Mouse (Mus musculus): ENCODE measurements around the gene Lrrn2. TPM values are rescaled to one million over a fixed set of nuclear protein-coding genes. Genes with fewer than 3 reads are reported as not detected.

Lrrn2 gene
- polyA plus RNA-seq, 1 experiment from 2014 or later = 3.4 TPM

- WGBS = 71% methylated on average over 11 of the region's 11 CpGs
- no peaks in the 10 kb centered on the region for H3K9me3 ChIP-seq
- H3K36me3 ChIP-seq (replicated peaks) = no peaks in the 10 kb centered on the region
- H3K27ac ChIP-seq (replicated peaks) = no peak overlapping the region
- peaks cover 45% of the 10 kb centered on the region for H3K4me1 ChIP-seq
- peak; percentile 23 for DNase-seq (ENCODE audit: low spot score)
- H3K4me3 ChIP-seq = no peak overlapping the region
- H3K27me3 ChIP-seq (replicated peaks; ENCODE audit: low read depth, poor library complexity, severe bottlenecking) = peaks cover 40% of the 10 kb centered on the region
These were observed 10.2 kb downstream of the Lrrn2 start for GRCm38 (mm10) chr1:132890161-132890794.

- Histone ChIP-seq H3K4me1 (peaks cover 32% of the 10 kb centered on the region), H3K4me3 (no peak overlapping the region), H3K36me3 (replicated peaks) (no peaks in the 10 kb centered on the region), H3K27me3 (replicated peaks; ENCODE audit: low read depth, poor library complexity, severe bottlenecking) (peaks cover 24% of the 10 kb centered on the region; the same call in 1 of the 2 replicates), H3K9me3 (no peaks in the 10 kb centered on the region), H3K27ac (replicated peaks) (no peak overlapping the region)
- 83% methylated on average over 2 of the region's 2 CpGs for WGBS
- DNase-seq (ENCODE audit: low spot score) = no peak
These were observed 12.0 kb downstream of the Lrrn2 start for GRCm38 (mm10) chr1:132892065-132892464.

GRCm38 (mm10) chr1:132893311-132894077 lies 13.4 kb downstream of the Lrrn2 start:
- no peak overlapping the region for H3K4me3 ChIP-seq
- H3K9me3 ChIP-seq = no peaks in the 10 kb centered on the region
- H3K27ac ChIP-seq (replicated peaks) = no peak overlapping the region
- no peaks in the 10 kb centered on the region for H3K36me3 ChIP-seq (replicated peaks)
- H3K4me1 ChIP-seq = peaks cover 25% of the 10 kb centered on the region
- no peak for DNase-seq (ENCODE audit: low spot score)
- H3K27me3 ChIP-seq (replicated peaks; ENCODE audit: low read depth, poor library complexity, severe bottlenecking) = 0 out of 2 replicates have a peak, but pooled peaks cover 10% of the 10 kb centered on the region
- WGBS = 69% methylated on average over 17 of the region's 17 CpGs

GRCm38 (mm10) chr1:132899029-132899428 lies 19.0 kb downstream of the Lrrn2 start:
- Histone ChIP-seq H3K27ac (replicated peaks) (no peak overlapping the region), H3K9me3 (no peaks in the 10 kb centered on the region), H3K36me3 (replicated peaks) (no peaks in the 10 kb centered on the region), H3K4me3 (no peak overlapping the region), H3K27me3 (replicated peaks; ENCODE audit: low read depth, poor library complexity, severe bottlenecking) (peaks cover 44% of the 10 kb centered on the region), H3K4me1 (peaks cover 9% of the 10 kb centered on the region)
- 92% methylated on average over 6 of the region's 6 CpGs for WGBS
- no peak for DNase-seq (ENCODE audit: low spot score)

GRCm38 (mm10) chr1:132899626-132900025 lies 19.6 kb downstream of the Lrrn2 start:
- Histone ChIP-seq H3K4me1 (peaks cover 6% of the 10 kb centered on the region; the same call in 1 of the 2 replicates), H3K36me3 (replicated peaks) (no peaks in the 10 kb centered on the region), H3K4me3 (no peak overlapping the region), H3K9me3 (no peaks in the 10 kb centered on the region), H3K27me3 (replicated peaks; ENCODE audit: low read depth, poor library complexity, severe bottlenecking) (peaks cover 50% of the 10 kb centered on the region), H3K27ac (replicated peaks) (no peak overlapping the region)
- no peak for DNase-seq (ENCODE audit: low spot score)
- WGBS = 76% methylated on average over 7 of the region's 7 CpGs

- Histone ChIP-seq H3K4me3 (no peak overlapping the region), H3K9me3 (no peaks in the 10 kb centered on the region), H3K27me3 (replicated peaks; ENCODE audit: low read depth, poor library complexity, severe bottlenecking) (peaks cover 51% of the 10 kb centered on the region), H3K36me3 (replicated peaks) (no peaks in the 10 kb centered on the region), H3K4me1 (peaks cover 6% of the 10 kb centered on the region; the same call in 1 of the 2 replicates), H3K27ac (replicated peaks) (no peak overlapping the region)
- WGBS = 88% methylated on average over 5 of the region's 5 CpGs
- DNase-seq (ENCODE audit: low spot score) = no peak
These were observed 20.9 kb downstream of the Lrrn2 start for GRCm38 (mm10) chr1:132900945-132901344.

GRCm38 (mm10) chr1:132903519-132903918 lies 23.4 kb downstream of the Lrrn2 start:
- 66% methylated on average over 4 of the region's 4 CpGs for WGBS
- H3K4me1 ChIP-seq = peaks cover 9% of the 10 kb centered on the region
- DNase-seq (ENCODE audit: low spot score) = no peak
- no peaks in the 10 kb centered on the region for H3K9me3 ChIP-seq
- no peaks in the 10 kb centered on the region for H3K36me3 ChIP-seq (replicated peaks)
- H3K27ac ChIP-seq (replicated peaks) = no peak overlapping the region
- peaks cover 57% of the 10 kb centered on the region for H3K27me3 ChIP-seq (replicated peaks; ENCODE audit: low read depth, poor library complexity, severe bottlenecking)
- no peak overlapping the region for H3K4me3 ChIP-seq

GRCm38 (mm10) chr1:132909090-132909489 lies 29.0 kb downstream of the Lrrn2 start:
- peaks cover 52% of the 10 kb centered on the region for H3K27me3 ChIP-seq (replicated peaks; ENCODE audit: low read depth, poor library complexity, severe bottlenecking)
- DNase-seq (ENCODE audit: low spot score) = no peak
- peaks cover 35% of the 10 kb centered on the region for H3K4me1 ChIP-seq
- H3K4me3 ChIP-seq = no peak overlapping the region
- no peak overlapping the region for H3K27ac ChIP-seq (replicated peaks)
- H3K9me3 ChIP-seq = no peaks in the 10 kb centered on the region
- no peaks in the 10 kb centered on the region for H3K36me3 ChIP-seq (replicated peaks)
- 67% methylated on average over 4 of the region's 4 CpGs for WGBS

- 75% methylated on average over 1 of the region's 1 CpGs for WGBS
- peaks cover 35% of the 10 kb centered on the region for H3K4me1 ChIP-seq
- no peak for DNase-seq (ENCODE audit: low spot score)
- no peak overlapping the region for H3K27ac ChIP-seq (replicated peaks)
- H3K4me3 ChIP-seq = no peak overlapping the region
- no peaks in the 10 kb centered on the region for H3K36me3 ChIP-seq (replicated peaks)
- H3K27me3 ChIP-seq (replicated peaks; ENCODE audit: low read depth, poor library complexity, severe bottlenecking) = peaks cover 53% of the 10 kb centered on the region
- no peaks in the 10 kb centered on the region for H3K9me3 ChIP-seq
These were observed 29.9 kb downstream of the Lrrn2 start for GRCm38 (mm10) chr1:132909951-132910350.

- Histone ChIP-seq H3K9me3 (no peaks in the 10 kb centered on the region), H3K27ac (replicated peaks) (no peak overlapping the region), H3K27me3 (replicated peaks; ENCODE audit: low read depth, poor library complexity, severe bottlenecking) (peaks cover 59% of the 10 kb centered on the region), H3K36me3 (replicated peaks) (no peaks in the 10 kb centered on the region), H3K4me1 (peaks cover 35% of the 10 kb centered on the region), H3K4me3 (no peak overlapping the region)
- 41% methylated on average over 11 of the region's 11 CpGs for WGBS
- peak; percentile 52 for DNase-seq (ENCODE audit: low spot score)
These were observed 30.5 kb downstream of the Lrrn2 start for GRCm38 (mm10) chr1:132910414-132911041.

- no peak overlapping the region for H3K27ac ChIP-seq (replicated peaks)
- no peaks in the 10 kb centered on the region for H3K36me3 ChIP-seq (replicated peaks)
- H3K9me3 ChIP-seq = no peaks in the 10 kb centered on the region
- H3K4me3 ChIP-seq = no peak overlapping the region
- peaks cover 32% of the 10 kb centered on the region for H3K4me1 ChIP-seq
- WGBS = 61% methylated on average over 6 of the region's 6 CpGs
- DNase-seq (ENCODE audit: low spot score) = no peak
- peaks cover 95% of the 10 kb centered on the region for H3K27me3 ChIP-seq (replicated peaks; ENCODE audit: low read depth, poor library complexity, severe bottlenecking)
These were observed 35.9 kb downstream of the Lrrn2 start for GRCm38 (mm10) chr1:132915849-132916493.

- WGBS = 10% methylated on average over 8 of the region's 8 CpGs
- H3K27me3 ChIP-seq (replicated peaks; ENCODE audit: low read depth, poor library complexity, severe bottlenecking) = peaks cover 96% of the 10 kb centered on the region
- H3K36me3 ChIP-seq (replicated peaks) = no peaks in the 10 kb centered on the region
- no peak overlapping the region for H3K4me3 ChIP-seq
- peaks cover 39% of the 10 kb centered on the region for H3K4me1 ChIP-seq
- DNase-seq (ENCODE audit: low spot score) = no peak
- H3K27ac ChIP-seq (replicated peaks) = no peak overlapping the region
- H3K9me3 ChIP-seq = no peaks in the 10 kb centered on the region
These were observed 37.5 kb downstream of the Lrrn2 start for GRCm38 (mm10) chr1:132917554-132917953.

All from embryonic facial prominence, embryonic 10.5 days (tissue).